Mouse (Mus musculus) gonadal fat pad, adult 2 months (tissue): ENCODE measurements around the gene Rpl18. TPM values are rescaled to one million over a fixed set of nuclear protein-coding genes. Genes with fewer than 3 reads are reported as not detected.

ENCODE experiments used
- DNase-seq: peaks from one replicate; pipeline ENCODE4 v3.0.0-alpha.2; 2012; ENCODE audit warnings: low read depth
- polyA plus RNA-seq: library from polyadenylated mRNA; depleted of rRNA; stranded (reverse); fragments of >200 nt; gene quantifications from 2 replicates; pipeline ENCODE4 v1.2.3, GENCODE M21; 2012; rRNA removed

Gene Rpl18
- polyA plus RNA-seq, 1 experiment = 1,223 TPM

- DNase-seq = no peak
These were observed 18.2 kb downstream of the Rpl18 start for GRCm38 (mm10) chr7:45733477-45733876.

GRCm38 (mm10) chr7:45739162-45739763, 24.0 kb downstream of the Rpl18 start:
- DNase-seq = no peak

DNA sequence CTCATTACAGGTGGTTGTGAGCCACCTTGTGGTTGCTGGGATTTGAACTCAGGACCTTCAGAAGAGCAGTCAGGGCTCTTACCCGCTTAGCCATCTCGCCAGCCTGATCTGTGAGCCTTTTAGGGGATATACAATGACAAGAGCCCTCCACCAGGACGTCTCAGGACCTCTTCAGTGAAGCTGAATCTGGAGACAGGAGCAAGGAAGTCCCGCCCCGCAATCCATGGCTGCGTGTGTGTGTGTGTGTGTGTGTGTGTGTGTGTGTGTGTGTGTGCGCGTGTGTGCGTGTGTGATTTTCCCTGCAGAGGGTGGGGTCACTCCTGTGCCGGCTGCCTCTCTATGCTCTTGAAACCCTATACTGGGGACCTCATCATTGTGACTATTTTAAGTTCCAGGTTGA, 24.6 kb downstream of the Rpl18 start:
- DNase-seq = no peak

GRCm38 (mm10) chr7:45741308-45741707, 26.1 kb downstream of the Rpl18 start:
- no peak for DNase-seq

- no peak for DNase-seq
These were observed 26.5 kb downstream of the Rpl18 start for GRCm38 (mm10) chr7:45741777-45742176.

DNA sequence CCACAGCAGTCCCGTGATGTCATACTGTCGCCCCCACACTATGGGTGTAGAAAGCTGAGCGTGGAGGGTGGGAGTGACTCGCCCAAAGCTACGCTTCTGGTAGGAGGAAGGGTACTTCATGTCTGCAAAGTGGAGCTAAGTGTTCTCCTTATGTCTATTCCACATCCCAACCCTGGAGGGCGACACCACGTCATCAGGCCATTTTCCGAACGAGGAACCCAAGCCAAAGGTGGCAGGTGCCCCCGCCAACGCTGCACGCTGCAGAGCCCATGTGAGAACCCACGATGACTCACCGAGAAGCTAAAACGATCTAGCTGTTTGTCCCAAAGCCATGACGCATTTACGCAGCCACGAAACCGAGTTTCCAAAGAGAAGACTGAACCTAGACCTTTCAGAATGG, 27.1 kb downstream of the Rpl18 start:
- no peak for DNase-seq

DNA sequence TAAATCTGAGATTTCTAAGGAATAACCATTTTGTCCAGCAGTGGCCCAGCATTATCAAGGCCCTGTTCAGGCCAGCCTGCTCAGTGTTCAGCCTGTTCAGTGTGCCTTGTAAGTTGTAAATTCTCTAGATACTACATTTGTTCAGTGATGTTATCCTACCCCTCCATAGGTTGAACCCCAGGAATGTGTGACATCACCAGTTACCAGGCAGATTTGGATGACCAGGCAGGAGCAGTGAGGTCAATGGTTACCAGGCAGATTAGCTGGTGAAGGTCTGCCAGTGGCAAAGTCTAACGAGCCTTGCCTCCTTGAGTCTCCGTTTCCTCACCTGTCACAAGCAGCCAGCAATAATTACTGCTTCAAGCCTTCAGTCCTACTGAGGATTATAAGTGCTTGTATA, 29.1 kb downstream of the Rpl18 start:
- no peak for DNase-seq

DNA sequence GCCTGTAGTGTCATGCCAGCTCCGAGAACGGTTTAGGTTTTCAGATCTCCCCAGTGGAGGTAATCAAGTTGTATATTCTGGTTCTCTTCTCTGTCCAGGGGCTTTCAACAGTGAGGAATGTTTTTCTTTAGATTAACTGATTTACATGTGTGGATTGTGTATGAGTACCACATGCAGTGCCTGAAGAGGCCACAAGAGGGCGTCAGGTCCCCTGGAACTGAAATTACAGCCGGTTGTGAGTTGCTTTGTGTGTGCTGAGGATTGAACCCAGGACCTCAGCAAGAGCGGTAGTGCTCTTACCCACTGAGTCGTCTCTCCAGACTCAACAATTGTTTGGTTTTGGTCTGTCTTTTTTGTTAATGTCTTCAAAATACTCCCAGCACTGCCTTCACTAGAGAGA, 31.3 kb downstream of the Rpl18 start:
- DNase-seq = no peak

GRCm38 (mm10) chr7:45747450-45747849, 32.2 kb downstream of the Rpl18 start:
- DNase-seq = no peak

- no peak for DNase-seq
These were observed 32.9 kb downstream of the Rpl18 start for GRCm38 (mm10) chr7:45748110-45748509.

- DNase-seq = no peak
These were observed 34.1 kb downstream of the Rpl18 start for GRCm38 (mm10) chr7:45749401-45749800.

DNA sequence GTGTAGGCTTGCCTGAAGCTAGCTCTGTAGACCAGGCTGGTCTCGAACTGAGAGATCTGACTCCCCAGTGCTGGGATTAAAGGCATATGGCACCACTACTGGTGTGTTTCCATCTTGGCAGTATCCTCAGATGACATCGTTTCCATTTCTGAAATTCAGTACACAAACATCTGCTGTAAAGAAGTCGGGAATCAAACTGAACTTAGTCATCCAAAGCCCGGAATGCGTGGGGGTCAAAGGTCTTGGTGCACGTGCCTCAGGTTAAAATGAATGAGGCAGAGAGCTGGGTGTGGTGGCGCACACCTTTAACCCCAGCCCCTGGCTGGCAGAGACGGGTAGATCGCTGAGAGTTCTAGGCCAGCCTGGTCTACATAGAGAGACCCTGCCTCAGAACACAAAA, 34.9 kb downstream of the Rpl18 start:
- no peak for DNase-seq

- no peak for DNase-seq
These were observed 40.4 kb downstream of the Rpl18 start for GRCm38 (mm10) chr7:45755703-45756102.

GRCm38 (mm10) chr7:45759400-45759799, 44.1 kb downstream of the Rpl18 start:
- no peak for DNase-seq

- no peak for DNase-seq
These were observed 44.9 kb downstream of the Rpl18 start for GRCm38 (mm10) chr7:45760151-45760550.

- no peak for DNase-seq
These were observed 50.7 kb downstream of the Rpl18 start for GRCm38 (mm10) chr7:45765995-45766394.

GRCm38 (mm10) chr7:45766764-45767163, 51.5 kb downstream of the Rpl18 start:
- no peak for DNase-seq

GRCm38 (mm10) chr7:45767500-45767899, 52.2 kb downstream of the Rpl18 start:
- no peak for DNase-seq

Other genes starting within 250 kb of the Rpl18 start
- 92.8 and 104 TPM in 2 replicates for gene Bax, start 248.6 kb upstream of the Rpl18 start, polyA plus RNA-seq
- 2.5 and 2.6 TPM in 2 replicates for gene Tulp2, start 233.6 kb upstream of the Rpl18 start, polyA plus RNA-seq
- gene Gm45808, start 228.6 kb upstream of the Rpl18 start, polyA plus RNA-seq = 1.2 and 6.9 TPM in 2 replicates
- gene Dhdh, start 226.7 kb upstream of the Rpl18 start, polyA plus RNA-seq = 15.6 and 16.4 TPM in 2 replicates
- gene Nucb1, start 205.1 kb upstream of the Rpl18 start, polyA plus RNA-seq = 540 and 702 TPM in 2 replicates
- 19.6 and 24.0 TPM in 2 replicates for gene Ppp1r15a, start 189.2 kb upstream of the Rpl18 start, polyA plus RNA-seq
- 13.5 and 13.9 TPM in 2 replicates for gene Plekha4, start 189.1 kb upstream of the Rpl18 start, polyA plus RNA-seq
- gene Hsd17b14, start 160.6 kb upstream of the Rpl18 start, polyA plus RNA-seq = 2.6 and 6.3 TPM in 2 replicates
- gene Bcat2, start 145.3 kb upstream of the Rpl18 start, polyA plus RNA-seq = 111 and 127 TPM in 2 replicates
- gene Fgf21, start 100.0 kb upstream of the Rpl18 start, polyA plus RNA-seq = 2.0 TPM in 2 replicates
- 24.1 and 36.6 TPM in 2 replicates for gene Fut1, start 98.2 kb upstream of the Rpl18 start, polyA plus RNA-seq
- gene Izumo1, start 93.6 kb upstream of the Rpl18 start, polyA plus RNA-seq = 0.58 and 0.75 TPM in 2 replicates
- gene Rasip1, start 88.0 kb upstream of the Rpl18 start, polyA plus RNA-seq = 24.9 and 25.9 TPM in 2 replicates
- 6.1 and 7.7 TPM in 2 replicates for gene Mamstr, start 75.5 kb upstream of the Rpl18 start, polyA plus RNA-seq
- gene Fut2, start 49.1 kb upstream of the Rpl18 start, polyA plus RNA-seq = 1.1 and 2.9 TPM in 2 replicates
- 0.85 and 2.7 TPM in 2 replicates for gene Ntn5, start 31.4 kb upstream of the Rpl18 start, polyA plus RNA-seq
- gene Sec1, start 21.1 kb upstream of the Rpl18 start, polyA plus RNA-seq = 1.7 and 2.8 TPM in 2 replicates
- gene Car11, start 15.6 kb upstream of the Rpl18 start, polyA plus RNA-seq = 9.1 and 11.8 TPM in 2 replicates
- gene Dbp, start 10.4 kb upstream of the Rpl18 start, polyA plus RNA-seq = 31.0 and 50.0 TPM in 2 replicates
- gene Sphk2, start 2.5 kb downstream of the Rpl18 start, polyA plus RNA-seq = 50.0 and 52.1 TPM in 2 replicates
- 2.6 and 2.7 TPM in 2 replicates for gene Fam83e, start 5.8 kb downstream of the Rpl18 start, polyA plus RNA-seq
- 0.93 and 1.3 TPM in 2 replicates for gene Spaca4, start 10.4 kb downstream of the Rpl18 start, polyA plus RNA-seq
- 2.7 and 3.6 TPM in 2 replicates for gene Lmtk3, start 68.3 kb downstream of the Rpl18 start, polyA plus RNA-seq
- gene Sult2b1, start 69.2 kb downstream of the Rpl18 start, polyA plus RNA-seq = 22.6 and 37.0 TPM in 2 replicates
- gene Cyth2, start 99.1 kb downstream of the Rpl18 start, polyA plus RNA-seq = 51.1 and 56.9 TPM in 2 replicates
- 1.4 and 15.1 TPM in 2 replicates for gene Kcnj14, start 109.3 kb downstream of the Rpl18 start, polyA plus RNA-seq
- gene Grwd1, start 115.5 kb downstream of the Rpl18 start, polyA plus RNA-seq = 11.4 and 13.8 TPM in 2 replicates
- gene Kdelr1, start 157.3 kb downstream of the Rpl18 start, polyA plus RNA-seq = 336 and 353 TPM in 2 replicates
- gene Grin2d, start 162.9 kb downstream of the Rpl18 start, polyA plus RNA-seq = 1.3 and 1.8 TPM in 2 replicates
- 1.7 and 3.1 TPM in 2 replicates for gene Syngr4, start 181.3 kb downstream of the Rpl18 start, polyA plus RNA-seq
- 53.9 and 63.6 TPM in 2 replicates for gene Tmem143, start 181.5 kb downstream of the Rpl18 start, polyA plus RNA-seq
- 91.6 and 139 TPM in 2 replicates for gene Emp3, start 205.9 kb downstream of the Rpl18 start, polyA plus RNA-seq
- gene Ccdc114, start 208.6 kb downstream of the Rpl18 start, polyA plus RNA-seq = 4.6 and 6.9 TPM in 2 replicates